Comparison of ENCODE assay signal across 14 mouse cellular contexts in the genomic region with DNA sequence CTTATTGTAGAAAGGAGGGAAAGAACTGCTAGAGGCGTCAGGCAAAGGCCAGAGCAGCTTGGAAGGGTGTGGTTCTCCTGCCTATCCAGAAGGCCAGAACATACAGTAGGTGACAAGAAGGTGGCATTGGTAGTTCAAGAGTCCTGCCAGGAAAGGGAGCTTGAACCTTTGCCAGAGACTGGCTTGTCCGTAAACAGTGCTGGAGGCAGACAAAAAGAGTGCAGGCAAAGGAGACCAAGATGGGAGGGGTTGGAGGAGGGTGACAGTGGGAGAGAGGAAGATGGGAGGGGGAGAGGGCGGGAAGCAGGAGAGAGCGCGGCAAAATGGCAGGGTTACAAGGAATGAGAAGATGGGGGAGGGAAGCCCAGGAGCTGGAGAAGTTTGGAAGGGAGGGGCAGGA.
DNase-seq lines count a peak whose midpoint lies in the region; ATAC-seq and TF ChIP-seq lines count a peak whose summit lies in the region.
"Had no signal": no experiment of that assay in that cellular context is flagged by ENCODE, and none has a peak within 500 bp of the region (broad histone marks: within the 10 kb centered on the region; RNA-seq: fewer than 3 reads in every experiment).

No protein-coding gene starts in this region.

- ATAC-seq in embryonic facial prominence, embryonic 14.5 days (ENCODE audit: low read depth): no peak
- no peak for ATAC-seq in kidney, embryonic 14.5 days (ENCODE audit: low FRiP score, low TSS enrichment)

- no peak for TF ChIP-seq POLR2A in kidney, adult 2 months (IDR thresholded peaks at IDR 0.05; ENCODE audit: low read depth, low read length)

- no peak overlapping the region for H3K4me3 ChIP-seq in embryonic facial prominence, embryonic 14.5 days (ENCODE audit: low read depth, low read length)
- no peak overlapping the region for H3K4me3 ChIP-seq in embryonic facial prominence, embryonic 10.5 days
- no peak overlapping the region for H3K4me3 ChIP-seq in kidney, adult 2 months (ENCODE audit: insufficient read depth, low read depth, low read length)
- no peak overlapping the region for H3K4me3 ChIP-seq in kidney, embryonic 14.5 days (ENCODE audit: low read length)
- H3K4me3 ChIP-seq in layer of hippocampus, adult 2 months: no peak overlapping the region
- H3K4me3 ChIP-seq: erythroblast, embryonic 14.5 days; hindbrain, embryonic 15.5 days; limb, embryonic 12.5 days had no signal

- no peak for TF ChIP-seq CTCF in kidney, adult 2 months (conservative IDR thresholded peaks at IDR 0.05; ENCODE audit: insufficient read depth, insufficient read length, low read depth, low read length)
- TF ChIP-seq CTCF in layer of hippocampus, adult 2 months (conservative IDR thresholded peaks at IDR 0.05): no peak

- no peaks in the 10 kb centered on the region for H3K36me3 ChIP-seq in embryonic facial prominence, embryonic 14.5 days (ENCODE audit: control insufficient read depth, insufficient read depth, low read length)
- H3K36me3 ChIP-seq in embryonic facial prominence, embryonic 10.5 days (replicated peaks): no peaks in the 10 kb centered on the region
- H3K36me3 ChIP-seq in kidney, adult 2 months (ENCODE audit: control insufficient read depth, insufficient read depth, low read length): no peaks in the 10 kb centered on the region
- no peaks in the 10 kb centered on the region for H3K36me3 ChIP-seq in kidney, embryonic 14.5 days (ENCODE audit: control insufficient read depth, insufficient read depth, low read length)
- H3K36me3 ChIP-seq: hindbrain, embryonic 15.5 days; limb, embryonic 12.5 days had no signal

- DNase-seq in embryonic facial prominence, embryonic 14.5 days (ENCODE audit: low spot score): peak; percentile 10
- no peak for DNase-seq in embryonic facial prominence, embryonic 10.5 days (ENCODE audit: low spot score)
- peak; percentile 68 for DNase-seq in kidney, adult 2 months
- peak; percentile 50 for DNase-seq in cerebellum, adult 9-11 months
- peak; percentile 43 for DNase-seq in lung, postnatal 10 days
- no peak for DNase-seq in layer of hippocampus, adult 2 months (ENCODE audit: low spot score in 2 of 2)
- DNase-seq in frontal cortex, postnatal 10 days (ENCODE audit: low spot score in 2 of 2): no peak
- DNase-seq: adrenal gland, adult 2 months; layer of hippocampus, adult 9-11 months had no signal

- 31% methylated on average over 5 of the region's 5 CpGs for WGBS in embryonic facial prominence, embryonic 14.5 days
- WGBS in embryonic facial prominence, embryonic 10.5 days: 28% methylated on average over 5 of the region's 5 CpGs
- WGBS in kidney, adult 2 months: 61% methylated on average over 5 of the region's 5 CpGs
- 55% methylated on average over 5 of the region's 5 CpGs for WGBS in kidney, embryonic 14.5 days

- no peak overlapping the region for H3K27ac ChIP-seq in embryonic facial prominence, embryonic 14.5 days (replicated peaks; ENCODE audit: low read depth, low read length)
- no peak overlapping the region for H3K27ac ChIP-seq in embryonic facial prominence, embryonic 10.5 days (replicated peaks)
- H3K27ac ChIP-seq in kidney, adult 2 months (ENCODE audit: insufficient read depth, low read depth, low read length): no peak overlapping the region
- H3K27ac ChIP-seq in kidney, embryonic 14.5 days (ENCODE audit: low read depth, low read length): no peak overlapping the region
- no peak overlapping the region for H3K27ac ChIP-seq in layer of hippocampus, adult 2 months
- H3K27ac ChIP-seq: hindbrain, embryonic 15.5 days; macrophage had no signal

- H3K9me3 ChIP-seq in embryonic facial prominence, embryonic 14.5 days (ENCODE audit: control insufficient read depth, low read length): no peaks in the 10 kb centered on the region
- H3K9me3 ChIP-seq in embryonic facial prominence, embryonic 10.5 days: no peaks in the 10 kb centered on the region
- no peaks in the 10 kb centered on the region for H3K9me3 ChIP-seq in kidney, embryonic 14.5 days (ENCODE audit: control insufficient read depth, low read length)
- H3K9me3 ChIP-seq: hindbrain, embryonic 15.5 days; limb, embryonic 12.5 days had no signal

- H3K4me2 ChIP-seq in embryonic facial prominence, embryonic 14.5 days (ENCODE audit: low read depth, low read length): no peak overlapping the region
- H3K4me2 ChIP-seq in kidney, embryonic 14.5 days (replicated peaks; ENCODE audit: low read depth, low read length): no peak overlapping the region
- H3K4me2 ChIP-seq: hindbrain, embryonic 15.5 days; limb, embryonic 12.5 days had no signal

- no peak overlapping the region for H3K9ac ChIP-seq in embryonic facial prominence, embryonic 14.5 days (ENCODE audit: low read depth, low read length)
- no peak overlapping the region for H3K9ac ChIP-seq in kidney, embryonic 14.5 days (ENCODE audit: low read depth, low read length)
- H3K9ac ChIP-seq: hindbrain, embryonic 15.5 days; limb, embryonic 12.5 days had no signal

- H3K27me3 ChIP-seq in embryonic facial prominence, embryonic 14.5 days (replicated peaks; ENCODE audit: control insufficient read depth, insufficient read depth, low read length): no peaks in the 10 kb centered on the region
- H3K27me3 ChIP-seq in embryonic facial prominence, embryonic 10.5 days (replicated peaks; ENCODE audit: low read depth, poor library complexity, severe bottlenecking): no peaks in the 10 kb centered on the region
- H3K27me3 ChIP-seq in kidney, adult 2 months (replicated peaks; ENCODE audit: control insufficient read depth, insufficient read depth, low read length): no peaks in the 10 kb centered on the region
- no peaks in the 10 kb centered on the region for H3K27me3 ChIP-seq in kidney, embryonic 14.5 days (ENCODE audit: control insufficient read depth, insufficient read depth, low read length)
- H3K27me3 ChIP-seq: hindbrain, embryonic 15.5 days; limb, embryonic 12.5 days had no signal

- peaks cover 13% of the 10 kb centered on the region; the same call in 1 of the 2 replicates for H3K4me1 ChIP-seq in embryonic facial prominence, embryonic 14.5 days (ENCODE audit: control insufficient read depth, insufficient read depth, low read length)
- peaks cover 13% of the 10 kb centered on the region for H3K4me1 ChIP-seq in embryonic facial prominence, embryonic 10.5 days
- H3K4me1 ChIP-seq in kidney, adult 2 months (ENCODE audit: control insufficient read depth, insufficient read depth, low read length): no peaks in the 10 kb centered on the region
- no peaks in the 10 kb centered on the region for H3K4me1 ChIP-seq in kidney, embryonic 14.5 days (ENCODE audit: control insufficient read depth, insufficient read depth, low read length)
- H3K4me1 ChIP-seq: hindbrain, embryonic 15.5 days had no signal

Comparison
In these comparisons a context has a peak if more than half of its experiments do, and no peak if none do; other contexts are left out.
1. DNase-seq: peak in embryonic facial prominence, embryonic 14.5 days (single experiment), kidney, adult 2 months (single experiment), cerebellum, adult 9-11 months (single experiment) and lung, postnatal 10 days (single experiment); none in embryonic facial prominence, embryonic 10.5 days (single experiment), layer of hippocampus, adult 2 months (0 of 2) and frontal cortex, postnatal 10 days (0 of 2).